Mouse (Mus musculus) left cerebral cortex, adult 2 months (tissue): ENCODE results near the gene Cmtm8. TPM values are rescaled to one million over a fixed set of nuclear protein-coding genes. Genes with fewer than 3 reads are reported as not detected.

Experiments
- DNase-seq, 2 experiments: peaks; one replicate each; pipeline ENCODE4 v3.0.0; 2021 to 2022; ENCODE audit warnings: low spot score in 2 of 2, mixed read lengths in 1 of 2; ENCODE audit errors: extremely low spot score in 1 of 2
- H3K27ac ChIP-seq: fragments of 200-600 bp; 2 replicates; pipeline ENCODE4 v1.8.1; 2022
- H3K4me3 ChIP-seq: fragments of 200-600 bp; 2 replicates; pipeline ENCODE4 v1.8.1; 2022
- CTCF ChIP-seq: fragments of 200-600 bp; IDR thresholded peaks from 2 replicates; pipeline ENCODE4 v1.8.1; 2022; ENCODE audit warnings: antibody characterized with exemption, mild to moderate bottlenecking, moderate library complexity
- intact Hi-C: fragments of 180-260 bp; cut with DNase I; formaldehyde crosslinking; loops from one replicate; pipeline ENCODE4 v1.15.1; 2025
- total RNA-seq, 2 experiments: library from RNA; stranded (reverse); gene quantifications; 2 replicates each; pipeline ENCODE4 v1.2.3; 2021

The Cmtm8 gene
- total RNA-seq, 2 experiments from 2014 or later: 1.6 to 1.8 TPM

DNA sequence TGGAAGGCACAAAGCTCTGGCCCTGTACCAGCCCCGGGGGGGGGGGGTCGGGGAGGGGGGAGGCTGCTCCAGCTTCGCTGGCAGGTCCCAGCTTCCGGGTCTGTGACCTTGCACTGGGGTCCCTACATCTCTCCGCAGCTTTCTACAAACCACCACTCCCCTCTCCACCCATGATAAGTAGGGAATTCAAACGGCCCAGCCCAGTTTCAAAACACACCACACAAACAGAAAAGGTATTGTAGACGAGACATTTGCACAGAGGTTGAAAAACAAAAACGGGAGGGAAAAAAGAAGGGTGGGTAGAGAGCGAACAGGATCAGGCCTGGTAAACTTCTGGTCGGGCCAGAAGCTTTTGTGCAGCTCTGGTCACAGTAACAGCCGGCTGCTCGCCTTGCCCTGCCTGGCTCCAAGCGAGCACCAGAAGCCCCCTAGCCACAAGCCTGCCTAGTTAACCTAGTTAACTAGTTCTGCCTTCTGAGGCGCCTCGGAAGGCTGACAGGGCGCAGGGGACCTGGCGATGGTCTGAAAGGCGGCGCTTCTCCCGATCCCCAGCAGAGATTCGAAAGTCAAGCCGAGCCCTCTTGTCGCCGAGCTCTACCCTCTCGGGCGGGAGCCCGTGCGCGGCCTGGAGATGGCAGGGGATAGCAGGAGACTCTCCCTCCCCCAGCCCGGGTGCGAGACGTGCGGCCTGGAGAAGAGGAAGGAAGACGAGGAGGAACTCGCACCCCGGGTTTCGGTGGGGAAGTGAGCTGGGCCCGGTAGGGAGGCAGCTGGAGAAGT is 63.0 kb downstream of the Cmtm8 start:
- peak overlapping the region; percentile 32; the same call in 1 of the 2 replicates for H3K27ac ChIP-seq
- DNase-seq: peak; percentile 18 to 29
- intact Hi-C loops: no loop called here
- TF ChIP-seq CTCF: no peak
- H3K4me3 ChIP-seq: peak overlapping the region; percentile 42

DNA sequence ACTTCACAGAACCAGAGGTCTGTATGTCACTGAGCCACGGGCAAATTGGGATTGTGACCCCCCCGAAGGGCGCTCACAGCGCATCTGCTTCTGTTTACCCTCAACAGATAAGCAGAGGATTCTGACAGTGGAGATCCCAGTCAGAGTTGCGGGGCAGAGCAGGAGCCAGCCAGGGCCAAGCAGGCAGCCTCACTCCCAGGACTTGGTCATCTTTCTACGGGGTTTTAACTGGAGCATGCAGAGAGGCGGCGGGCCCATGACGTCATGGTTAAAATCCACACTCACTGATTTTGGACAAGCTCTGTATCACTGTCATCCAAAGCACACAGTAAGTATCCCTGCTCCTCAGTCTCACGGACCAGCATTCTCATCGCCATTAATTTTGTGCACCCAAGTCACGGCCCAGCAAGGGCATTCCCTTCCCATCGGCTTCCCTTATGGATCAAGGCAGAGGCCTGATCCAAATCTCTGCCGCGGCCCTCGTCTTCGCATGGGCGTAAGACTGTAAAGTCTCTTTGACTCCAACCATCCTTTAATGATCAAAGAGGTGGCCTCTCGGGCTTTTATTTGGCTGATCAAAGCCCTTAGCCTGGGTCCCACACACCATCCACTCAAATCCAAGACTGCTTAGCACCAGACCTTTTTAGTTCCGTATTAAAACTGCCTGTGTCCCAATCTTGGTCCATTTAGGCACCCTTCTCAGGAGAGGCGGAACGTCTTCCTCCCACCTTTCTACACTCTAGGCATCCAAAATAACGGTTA is 63.8 kb downstream of the Cmtm8 start:
- intact Hi-C loops: no loop called here
- Histone ChIP-seq H3K27ac (no peak overlapping the region), H3K4me3 (no peak overlapping the region)
- DNase-seq: no peak
- no peak for TF ChIP-seq CTCF

DNA sequence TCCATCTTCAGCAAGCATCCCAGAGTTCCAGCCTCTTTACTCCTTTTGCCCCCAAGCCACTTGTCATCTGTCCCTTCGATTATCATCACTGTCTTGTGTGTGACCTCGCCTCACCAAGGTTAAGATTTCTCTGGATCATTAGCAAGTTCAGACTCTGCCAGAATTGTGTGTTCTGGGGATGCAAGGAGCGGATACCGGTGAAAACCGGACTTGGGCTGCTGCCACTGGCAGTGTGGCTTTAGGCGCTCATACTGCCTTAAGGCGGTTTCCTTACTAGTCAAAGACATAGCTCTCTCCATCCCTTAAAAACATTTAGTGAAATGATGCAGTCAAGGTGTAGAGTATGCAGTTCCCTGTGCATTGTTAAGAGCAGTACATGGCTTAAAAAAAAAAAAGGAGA is 65.1 kb downstream of the Cmtm8 start:
- intact Hi-C loops: no loop called here
- DNase-seq: no peak
- TF ChIP-seq CTCF: no peak
- Histone ChIP-seq H3K4me3 (no peak overlapping the region), H3K27ac (no peak overlapping the region)

- DNase-seq: no peak
These were observed 65.9 kb downstream of the Cmtm8 start for GRCm38 (mm10) chr9:114778047-114778390.

GRCm38 (mm10) chr9:114777178-114778046 is 66.5 kb downstream of the Cmtm8 start:
- Histone ChIP-seq H3K27ac (no peak overlapping the region), H3K4me3 (no peak overlapping the region)
- no peak for TF ChIP-seq CTCF
- intact Hi-C loops: no loop called here
- no peak for DNase-seq

More at GRCm38 (mm10) chr9:114778047-114778390, 65.9 kb downstream of the Cmtm8 start:
- no peak overlapping the region for H3K4me3 ChIP-seq
- intact Hi-C loops: no loop called here
- H3K27ac ChIP-seq: no peak overlapping the region
- no peak for TF ChIP-seq CTCF

GRCm38 (mm10) chr9:114776361-114776760 is 67.6 kb downstream of the Cmtm8 start:
- H3K27ac ChIP-seq: no peak overlapping the region
- H3K4me3 ChIP-seq: no peak overlapping the region
- no peak for TF ChIP-seq CTCF
- intact Hi-C loops: no loop called here
- DNase-seq: no peak

DNA sequence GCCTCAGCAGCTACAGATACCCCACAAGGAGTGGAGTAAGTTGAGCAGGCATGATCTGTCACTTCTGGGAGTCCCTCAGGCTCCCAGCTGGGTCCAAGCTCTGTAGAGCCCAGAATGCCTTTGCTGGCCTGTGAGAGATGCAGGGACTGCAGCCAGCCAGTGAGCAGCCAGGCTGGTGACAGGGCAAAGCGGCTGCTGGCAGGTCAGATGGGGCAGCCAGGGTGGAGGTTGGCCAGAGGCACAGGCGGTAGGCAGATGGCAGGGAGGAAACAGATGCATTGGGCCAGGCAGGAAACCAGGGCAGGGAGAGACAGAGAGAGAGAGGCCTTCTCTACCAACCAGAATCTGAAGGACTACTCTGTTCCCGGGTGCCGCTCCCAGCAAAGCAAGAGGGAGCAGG is 68.7 kb downstream of the Cmtm8 start:
- DNase-seq: no peak
- TF ChIP-seq CTCF: no peak
- no peak overlapping the region for H3K4me3 ChIP-seq
- no peak overlapping the region for H3K27ac ChIP-seq
- intact Hi-C loops: no loop called here

GRCm38 (mm10) chr9:114774629-114775028 is 69.3 kb downstream of the Cmtm8 start:
- no peak for TF ChIP-seq CTCF
- intact Hi-C loops: no loop called here
- DNase-seq: no peak
- no peak overlapping the region for H3K4me3 ChIP-seq
- no peak overlapping the region for H3K27ac ChIP-seq

DNA sequence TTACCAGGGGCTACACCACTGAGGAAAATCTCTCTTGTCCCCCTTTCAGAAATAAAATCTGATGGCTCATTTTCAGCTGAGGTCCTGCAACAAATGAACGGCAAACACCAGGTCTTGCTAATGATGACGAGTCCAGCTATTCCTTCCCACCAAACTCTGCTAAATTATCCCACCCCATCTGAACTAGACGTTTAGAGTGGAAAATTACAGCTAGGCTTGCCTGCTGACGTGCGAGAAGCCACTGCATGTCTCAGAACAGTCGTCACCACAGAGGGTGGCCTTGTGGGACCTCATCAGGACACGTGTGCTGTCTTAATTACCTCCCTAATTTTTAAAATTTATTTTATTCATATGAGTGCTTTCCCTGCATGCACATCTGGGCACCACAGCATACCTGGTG is 72.4 kb downstream of the Cmtm8 start:
- intact Hi-C loops: no loop called here
- H3K27ac ChIP-seq: no peak overlapping the region
- no peak for DNase-seq
- no peak overlapping the region for H3K4me3 ChIP-seq
- no peak for TF ChIP-seq CTCF

- DNase-seq: no peak
- no peak overlapping the region for H3K27ac ChIP-seq
- TF ChIP-seq CTCF: no peak
- intact Hi-C loops: no loop called here
- H3K4me3 ChIP-seq: no peak overlapping the region
These were observed 73.7 kb downstream of the Cmtm8 start for GRCm38 (mm10) chr9:114770224-114770623.

DNA sequence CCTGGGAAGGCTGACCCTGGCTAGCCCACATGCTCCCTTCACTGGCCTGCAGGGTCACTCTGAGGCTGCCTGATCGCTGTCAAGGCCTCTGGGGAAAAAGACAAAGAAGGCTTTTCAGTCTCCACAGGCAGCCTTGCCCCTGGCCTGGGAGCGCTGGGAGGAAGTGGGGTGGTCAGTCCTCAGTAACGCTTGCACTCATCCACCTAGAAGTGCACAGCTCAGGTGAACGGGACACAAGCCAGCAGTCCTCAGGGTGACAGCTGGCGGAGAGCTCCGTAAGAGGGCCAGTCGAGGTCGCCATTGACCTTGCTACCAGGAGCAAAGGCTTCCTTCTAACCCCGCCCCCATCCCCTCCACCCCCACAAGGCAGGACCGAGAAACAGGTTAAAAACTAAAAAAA is 75.9 kb downstream of the Cmtm8 start:
- Histone ChIP-seq H3K27ac (no peak overlapping the region), H3K4me3 (no peak overlapping the region)
- no peak for TF ChIP-seq CTCF
- intact Hi-C loops: no loop called here
- DNase-seq: no peak

DNA sequence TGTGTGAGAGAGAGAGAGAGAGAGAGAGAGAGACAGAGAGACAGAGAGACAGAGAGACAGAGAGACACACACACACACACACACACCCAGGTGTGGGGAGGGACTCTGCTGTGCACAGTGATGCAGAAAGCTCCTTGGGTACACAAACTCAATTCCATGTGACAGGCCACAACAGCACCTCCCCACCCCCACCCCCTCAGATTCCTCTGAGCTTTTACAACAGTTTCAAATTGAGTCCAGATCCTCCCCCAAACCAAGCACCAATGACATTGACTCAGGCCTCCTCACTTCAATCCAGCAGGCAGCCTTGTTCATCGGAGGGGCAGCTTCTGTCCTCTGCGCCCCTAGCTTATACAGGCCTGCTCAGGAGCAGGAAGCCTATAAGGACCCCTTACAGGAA is 76.4 kb downstream of the Cmtm8 start:
- Histone ChIP-seq H3K4me3 (no peak overlapping the region), H3K27ac (no peak overlapping the region)
- TF ChIP-seq CTCF: no peak
- no peak for DNase-seq
- intact Hi-C loops: no loop called here
